Mouse (Mus musculus) megakaryocyte, embryonic 14.5 days (primary cell): Measurements from ENCODE around the gene Rtn4. TPM values are rescaled to one million over a fixed set of nuclear protein-coding genes. Genes with fewer than 3 reads are reported as not detected.
A peak's percentile ranks its signal among the peaks of the same experiment; 100 is the strongest.
"Not testable (repeated sequence)": the region's sequence is repeated elsewhere in the genome, so short reads cannot be mapped to it uniquely, and the experiment has no call there.

Source experiments
- H3K27me3 ChIP-seq: replicated peaks from 2 replicates; pipeline ENCODE3; 2012; ENCODE audit warnings: inconsistent platforms
- H3K36me3 ChIP-seq: replicated peaks from 2 replicates; pipeline ENCODE3; 2012; ENCODE audit warnings: low read length, inconsistent platforms, mixed read lengths
- H3K4me1 ChIP-seq: 2 replicates; pipeline ENCODE4 v1.6.1; 2012; ENCODE audit warnings: inconsistent platforms
- H3K4me3 ChIP-seq: replicated peaks from 2 replicates; pipeline ENCODE3; 2012; ENCODE audit warnings: moderate library complexity, mild to moderate bottlenecking, inconsistent platforms
- H3K9me3 ChIP-seq: 2 replicates; pipeline ENCODE4 v1.6.1; 2012; ENCODE audit warnings: inconsistent platforms
- FLI1 ChIP-seq: IDR thresholded peaks from 2 replicates; pipeline ENCODE4 v1.6.1; 2012; ENCODE audit warnings: low read length, inconsistent platforms, mixed read lengths
- GATA1 ChIP-seq: IDR thresholded peaks from 3 replicates; pipeline ENCODE4 v1.6.1; 2012; ENCODE audit warnings: mixed read lengths, low read length, inconsistent platforms, borderline replicate concordance
- polyA plus RNA-seq: library from polyadenylated mRNA; stranded (reverse); fragments of >175 nt; gene quantifications from 2 replicates; pipeline ENCODE4 v1.2.3, GENCODE M21; 2012; ENCODE audit warnings: low replicate concordance; ENCODE audit not compliant: insufficient read depth

The Rtn4 gene
- polyA plus RNA-seq = 295 and 641 TPM in 2 replicates

GRCm38 (mm10) chr11:29692683-29693272, at the start of gene Rtn4:
TSS of gene Rtn4 (plus strand) at chr11:29692947.
- Histone ChIP-seq H3K9me3 (no peaks in the 10 kb centered on the region), H3K4me1 (peaks cover 45% of the 10 kb centered on the region), H3K36me3 (peaks cover 15% of the 10 kb centered on the region), H3K4me3 (peak within 1 kb of the TSS; percentile 97), H3K27me3 (no peaks in the 10 kb centered on the region)
- TF ChIP-seq FLI1 = no peak
- TF ChIP-seq GATA1 = no peak

- Histone ChIP-seq H3K36me3 (no peaks in the 10 kb centered on the region), H3K4me1 (peaks cover 39% of the 10 kb centered on the region), H3K27me3 (no peaks in the 10 kb centered on the region), H3K4me3 (no peak overlapping the region), H3K9me3 (no peaks in the 10 kb centered on the region)
- TF ChIP-seq GATA1 = no peak
- no peak for TF ChIP-seq FLI1
These were observed 48.3 kb upstream of the Rtn4 start for GRCm38 (mm10) chr11:29644421-29644820.

- no peaks in the 10 kb centered on the region for H3K36me3 ChIP-seq
- H3K9me3 ChIP-seq = no peaks in the 10 kb centered on the region
- H3K27me3 ChIP-seq = no peaks in the 10 kb centered on the region
- TF ChIP-seq GATA1 (no peak), FLI1 (no peak)
- no peak overlapping the region for H3K4me3 ChIP-seq
- peaks cover 39% of the 10 kb centered on the region for H3K4me1 ChIP-seq
These were observed 47.2 kb upstream of the Rtn4 start for GRCm38 (mm10) chr11:29645411-29646066.

- no peaks in the 10 kb centered on the region for H3K36me3 ChIP-seq
- peaks cover 39% of the 10 kb centered on the region for H3K4me1 ChIP-seq
- TF ChIP-seq GATA1 = no peak
- TF ChIP-seq FLI1 = no peak
- H3K9me3 ChIP-seq = no peaks in the 10 kb centered on the region
- H3K4me3 ChIP-seq = peak overlapping the region; percentile 84
- H3K27me3 ChIP-seq = no peaks in the 10 kb centered on the region
These were observed 45.0 kb upstream of the Rtn4 start for GRCm38 (mm10) chr11:29647568-29648319.

GRCm38 (mm10) chr11:29655381-29655780, 37.4 kb upstream of the Rtn4 start:
- not testable (repeated sequence) for H3K27me3 ChIP-seq, H3K36me3 ChIP-seq, H3K9me3 ChIP-seq, H3K4me1 ChIP-seq, H3K4me3 ChIP-seq

- no peak overlapping the region for H3K4me3 ChIP-seq
- TF ChIP-seq FLI1 = no peak
- no peak for TF ChIP-seq GATA1
- no peaks in the 10 kb centered on the region for H3K36me3 ChIP-seq
- no peaks in the 10 kb centered on the region for H3K27me3 ChIP-seq
- no peaks in the 10 kb centered on the region for H3K4me1 ChIP-seq
- H3K9me3 ChIP-seq = no peaks in the 10 kb centered on the region
These were observed 32.0 kb upstream of the Rtn4 start for GRCm38 (mm10) chr11:29660740-29661139.

GRCm38 (mm10) chr11:29667634-29668033, 25.1 kb upstream of the Rtn4 start:
- no peaks in the 10 kb centered on the region for H3K36me3 ChIP-seq
- H3K4me3 ChIP-seq = no peak overlapping the region
- H3K9me3 ChIP-seq = no peaks in the 10 kb centered on the region
- H3K27me3 ChIP-seq = no peaks in the 10 kb centered on the region
- TF ChIP-seq GATA1 (no peak), FLI1 (no peak)
- H3K4me1 ChIP-seq = no peaks in the 10 kb centered on the region

- H3K9me3 ChIP-seq = no peaks in the 10 kb centered on the region
- no peak overlapping the region for H3K4me3 ChIP-seq
- no peaks in the 10 kb centered on the region for H3K27me3 ChIP-seq
- TF ChIP-seq GATA1 = no peak
- TF ChIP-seq FLI1 = no peak
- H3K4me1 ChIP-seq = no peaks in the 10 kb centered on the region
- no peaks in the 10 kb centered on the region for H3K36me3 ChIP-seq
These were observed 23.0 kb upstream of the Rtn4 start for GRCm38 (mm10) chr11:29669706-29670105.

- no peaks in the 10 kb centered on the region for H3K36me3 ChIP-seq
- peaks cover 5% of the 10 kb centered on the region; the same call in 1 of the 2 replicates for H3K9me3 ChIP-seq
- no peaks in the 10 kb centered on the region for H3K4me1 ChIP-seq
- H3K4me3 ChIP-seq = no peak overlapping the region
- no peaks in the 10 kb centered on the region for H3K27me3 ChIP-seq
- TF ChIP-seq GATA1 (no peak), FLI1 (no peak)
These were observed 19.4 kb upstream of the Rtn4 start for GRCm38 (mm10) chr11:29673359-29673758.

- Histone ChIP-seq H3K27me3 (no peaks in the 10 kb centered on the region), H3K4me1 (no peaks in the 10 kb centered on the region; the same call in 1 of the 2 replicates), H3K4me3 (no peak overlapping the region), H3K9me3 (peaks cover 5% of the 10 kb centered on the region; the same call in 1 of the 2 replicates), H3K36me3 (no peaks in the 10 kb centered on the region)
- no peak for TF ChIP-seq GATA1
- no peak for TF ChIP-seq FLI1
These were observed 16.0 kb upstream of the Rtn4 start for GRCm38 (mm10) chr11:29676718-29677117.
